Mouse (Mus musculus) MN1 (cell line): ENCODE measurements at regions not wholly inside any gene's neighbourhood (a gene's known extent, or its start where the extent isn't known, plus 50 kb on each side); places are given as distances from the start of the nearest gene placed in this dataset.

Source experiments
- DNase-seq: peaks from one replicate; pipeline ENCODE4 v3.0.0-alpha.2; 2016; ENCODE audit warnings: low spot score

DNA sequence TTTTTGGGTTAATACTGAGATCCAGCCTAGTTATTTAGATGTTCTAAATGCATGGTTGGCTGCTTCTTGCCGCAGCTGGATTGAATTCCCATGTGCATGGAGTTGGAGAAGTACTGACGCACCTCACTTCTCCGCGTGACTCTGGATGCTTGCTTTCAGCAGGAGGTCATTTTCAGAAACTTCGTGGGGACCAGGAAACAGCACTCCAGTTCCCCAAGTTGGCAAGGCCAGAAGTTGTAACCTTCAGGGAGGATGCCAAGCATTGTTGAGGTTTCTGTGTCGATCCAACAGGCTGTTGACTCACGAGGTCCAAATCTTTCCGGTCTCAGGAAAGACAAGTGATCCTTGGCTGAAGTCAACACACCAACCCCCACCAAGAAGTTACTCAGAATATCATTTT, 167.6 kb upstream of the Dpt start:
- no peak for DNase-seq

DNA sequence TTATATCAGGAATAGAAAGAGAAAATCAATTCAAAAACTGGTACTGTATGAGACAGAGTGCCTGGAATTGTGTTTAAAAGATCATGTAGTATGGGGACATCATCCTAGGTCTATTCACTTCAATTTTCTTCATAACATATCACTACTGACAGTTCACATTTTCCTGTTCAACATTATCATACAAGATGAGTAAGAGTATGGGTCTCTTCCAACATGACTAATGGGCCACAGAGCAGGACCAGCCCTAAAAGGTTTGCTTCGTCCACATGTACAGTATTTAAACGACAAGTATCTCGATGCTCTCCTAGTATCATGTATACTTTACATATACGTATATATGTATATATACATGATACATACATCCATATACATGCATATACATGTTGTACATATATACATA, 164.8 kb upstream of the Atp1b1 start:
- DNase-seq: no peak

DNA sequence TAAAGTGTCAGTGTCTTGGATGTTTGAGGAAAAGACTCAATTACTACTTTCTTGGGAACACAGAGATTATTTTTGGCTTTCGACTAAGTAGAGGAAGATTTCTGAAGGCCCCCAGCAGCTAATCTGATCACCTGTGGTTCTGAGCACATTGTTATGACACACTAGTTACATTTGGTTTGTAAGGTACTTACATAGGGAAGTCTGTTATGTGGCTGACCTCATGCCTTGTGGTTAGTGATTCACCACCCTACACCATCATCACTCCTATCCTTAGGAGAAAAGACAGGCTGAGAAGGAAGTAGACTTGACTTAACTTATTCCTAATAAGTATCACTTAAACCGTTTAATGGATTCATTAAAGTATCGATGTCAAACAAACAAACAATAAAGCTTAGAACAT, 164.3 kb upstream of the Atp1b1 start:
- DNase-seq: no peak

DNA sequence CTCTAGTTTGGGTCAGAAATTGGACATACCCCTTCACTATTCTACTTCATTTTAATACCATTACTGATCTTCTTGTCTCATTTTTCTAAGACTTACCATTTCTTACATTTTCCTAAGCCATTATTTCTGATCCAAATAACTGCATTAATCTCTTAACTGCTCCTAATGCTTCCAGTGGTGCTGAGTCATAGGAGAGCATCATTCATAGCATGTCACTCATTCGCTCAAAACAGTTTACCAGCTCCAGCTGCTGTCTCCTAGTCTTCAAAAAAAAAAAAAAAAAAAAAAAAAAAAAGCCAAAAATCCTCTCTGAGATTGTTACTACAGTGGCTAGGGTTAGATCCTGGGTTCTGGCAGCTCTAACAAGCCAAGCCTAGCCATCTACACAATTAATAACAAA, 162.0 kb upstream of the Atp1b1 start:
- no peak for DNase-seq

DNA sequence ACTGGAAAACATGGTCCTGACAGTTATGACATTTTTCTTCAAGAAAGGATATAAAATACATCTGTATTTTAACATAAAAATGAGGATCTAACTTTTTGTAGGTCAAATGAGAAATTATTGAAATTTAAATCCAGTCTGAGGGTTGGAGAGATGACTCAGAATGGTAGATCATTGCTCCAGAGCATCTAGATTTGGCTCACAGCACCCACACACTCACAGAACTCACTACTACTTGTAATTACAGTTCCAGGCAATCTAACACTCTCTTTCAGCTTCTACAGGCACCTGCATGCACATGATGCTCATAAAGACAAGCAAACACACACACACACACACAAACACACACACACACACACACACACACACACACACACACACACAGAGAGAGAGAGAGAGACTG, 159.7 kb upstream of the Atp1b1 start:
- DNase-seq: no peak

DNA sequence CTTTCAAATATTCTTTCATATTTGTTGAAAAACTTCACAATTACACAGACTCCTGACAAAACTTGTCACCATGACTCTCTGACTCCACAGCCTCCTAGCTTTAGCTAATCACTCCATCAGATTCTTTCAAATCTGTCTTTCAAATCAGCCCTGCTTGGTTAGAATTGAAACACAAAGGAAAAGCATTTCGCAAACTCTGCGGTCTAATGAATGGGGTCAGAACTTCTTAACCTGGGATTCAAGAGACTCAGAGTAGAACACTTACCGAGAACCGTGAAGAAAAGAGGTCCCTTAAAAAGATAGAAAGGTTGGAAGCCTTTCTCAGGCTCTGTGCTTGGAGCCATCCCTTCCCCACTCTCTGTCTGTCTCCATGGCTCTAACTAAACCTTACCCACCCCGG, 148.9 kb upstream of the Atp1b1 start:
- no peak for DNase-seq

DNA sequence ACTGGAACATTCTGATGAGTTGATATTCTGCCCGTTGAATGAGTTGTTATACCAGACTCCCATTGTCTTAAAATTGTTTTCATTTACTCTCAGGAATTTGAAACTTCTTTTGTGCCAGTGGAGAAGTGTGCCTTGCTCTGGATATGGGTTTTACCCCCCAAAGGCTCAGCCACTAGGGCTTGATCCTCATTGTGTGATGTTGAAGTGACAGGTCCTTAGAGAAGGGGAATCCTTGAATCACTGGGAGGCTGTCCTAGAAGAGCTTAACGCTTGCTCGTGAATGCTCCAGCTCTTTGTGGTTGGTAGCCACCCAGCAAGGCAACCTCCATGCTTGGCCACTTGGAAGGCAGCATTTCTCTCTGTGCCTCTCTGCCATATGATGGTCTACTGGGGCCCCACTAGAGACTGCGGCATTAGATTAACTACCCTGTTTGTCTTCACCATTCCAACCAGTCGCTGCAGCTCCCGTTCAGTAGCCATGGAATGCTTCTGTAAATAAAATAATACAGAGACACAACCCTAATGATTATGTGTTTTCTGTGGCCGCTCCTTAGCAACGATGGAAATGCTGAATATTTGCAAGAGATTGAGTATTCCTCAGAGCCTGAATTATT, 148.1 kb upstream of the Atp1b1 start:
- no peak for DNase-seq

DNA sequence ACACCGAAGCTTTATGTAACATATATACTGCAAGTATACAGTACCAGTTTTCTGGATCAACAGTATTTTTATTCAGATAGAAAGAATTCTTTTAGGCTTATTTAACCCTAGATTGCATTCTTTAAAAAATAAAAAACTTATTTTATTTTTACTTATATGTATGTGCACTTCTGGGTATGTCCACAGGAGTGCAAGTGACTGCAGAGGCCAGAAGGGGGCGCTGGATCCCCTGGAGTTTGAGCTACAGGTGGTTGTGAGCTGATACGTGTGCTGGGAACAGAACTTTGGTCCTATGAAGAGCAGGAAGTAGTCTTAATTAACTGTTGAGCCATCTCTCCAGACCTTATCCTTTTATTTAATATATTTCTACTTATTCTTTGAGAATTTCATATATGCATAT, 145.3 kb upstream of the Atp1b1 start:
- DNase-seq: no peak

DNA sequence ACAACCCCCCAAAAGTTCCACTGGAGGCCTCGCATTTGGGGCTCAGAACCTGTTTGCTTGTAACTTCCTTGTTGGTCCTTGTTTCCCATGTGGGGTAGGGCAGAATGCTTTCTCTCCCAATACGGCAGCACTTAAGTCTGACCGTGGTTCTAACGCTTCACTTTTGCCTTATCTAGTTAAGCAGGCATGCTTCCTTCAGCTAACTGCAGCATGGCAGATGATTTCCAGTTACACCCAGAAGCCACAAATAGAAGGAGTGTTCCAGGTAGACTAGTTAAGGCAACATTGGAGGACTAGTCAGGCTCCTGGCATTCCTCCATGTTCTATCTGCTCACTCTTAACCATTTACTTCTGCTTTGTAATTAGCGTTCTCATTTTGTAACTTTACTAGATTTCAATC, 144.4 kb upstream of the Atp1b1 start:
- DNase-seq: no peak

DNA sequence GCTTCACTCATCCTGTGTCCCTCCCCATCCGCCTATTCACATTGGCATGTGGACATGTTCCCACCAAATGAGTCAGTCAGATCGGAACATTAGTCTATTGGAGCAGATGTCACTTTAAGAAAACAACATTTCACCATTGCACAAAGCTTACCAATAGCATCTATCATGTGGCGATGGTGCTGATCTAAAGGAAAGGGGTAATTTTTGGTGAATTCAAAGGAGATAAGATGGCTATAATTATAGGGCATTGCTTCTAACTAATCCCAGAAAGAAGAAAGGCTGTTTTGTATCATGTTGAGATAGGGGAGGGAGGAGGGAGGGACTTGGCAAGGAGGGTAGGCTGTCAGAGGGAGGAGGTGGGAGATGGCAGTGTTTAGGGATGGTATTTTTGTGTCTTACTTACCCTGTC, 132.1 kb upstream of the Atp1b1 start:
- DNase-seq: no peak

DNA sequence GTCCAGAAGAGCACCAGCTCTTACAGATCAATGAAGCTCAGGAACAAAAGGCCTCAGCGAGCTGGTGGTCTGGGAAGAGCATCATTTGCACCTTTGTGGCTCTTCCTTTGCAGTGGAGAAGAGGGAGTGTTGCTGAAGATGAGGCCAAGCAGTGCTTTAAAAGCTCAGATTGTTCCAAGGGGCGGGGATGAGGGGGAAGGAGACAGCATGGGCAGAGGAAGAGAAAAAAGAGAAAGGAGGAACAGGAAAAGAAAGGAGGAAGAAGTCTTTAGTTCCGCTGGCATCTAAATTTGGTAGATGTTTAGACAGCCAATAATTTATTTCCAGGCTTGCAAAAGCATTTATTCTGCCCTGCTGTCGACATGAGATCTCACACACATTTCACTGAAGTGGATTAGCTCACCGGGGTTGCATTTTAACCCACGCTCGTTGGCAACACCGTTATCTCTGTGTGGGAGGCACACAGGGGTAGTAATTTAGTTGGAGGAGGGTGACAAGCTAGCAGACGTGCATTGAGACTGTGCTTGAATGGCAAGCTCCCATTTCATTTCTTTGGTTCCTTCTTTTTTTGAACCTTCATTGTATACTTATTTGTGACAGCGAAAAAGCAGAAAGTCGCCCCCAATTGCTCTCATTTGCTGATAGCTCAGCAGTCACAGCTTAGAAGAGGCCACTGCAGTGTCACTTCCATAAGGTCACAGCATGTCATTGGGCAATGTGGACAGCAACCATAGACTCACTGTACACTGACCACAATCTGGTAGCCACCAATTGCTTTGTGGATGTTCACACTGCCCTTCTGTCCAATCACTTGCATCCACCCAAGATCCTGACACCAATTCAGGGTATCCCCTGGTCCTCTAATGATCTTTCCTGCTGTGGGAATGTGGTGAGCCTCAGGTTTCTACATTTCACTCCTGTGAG, 128.2 kb upstream of the Atp1b1 start:
- no peak for DNase-seq

DNA sequence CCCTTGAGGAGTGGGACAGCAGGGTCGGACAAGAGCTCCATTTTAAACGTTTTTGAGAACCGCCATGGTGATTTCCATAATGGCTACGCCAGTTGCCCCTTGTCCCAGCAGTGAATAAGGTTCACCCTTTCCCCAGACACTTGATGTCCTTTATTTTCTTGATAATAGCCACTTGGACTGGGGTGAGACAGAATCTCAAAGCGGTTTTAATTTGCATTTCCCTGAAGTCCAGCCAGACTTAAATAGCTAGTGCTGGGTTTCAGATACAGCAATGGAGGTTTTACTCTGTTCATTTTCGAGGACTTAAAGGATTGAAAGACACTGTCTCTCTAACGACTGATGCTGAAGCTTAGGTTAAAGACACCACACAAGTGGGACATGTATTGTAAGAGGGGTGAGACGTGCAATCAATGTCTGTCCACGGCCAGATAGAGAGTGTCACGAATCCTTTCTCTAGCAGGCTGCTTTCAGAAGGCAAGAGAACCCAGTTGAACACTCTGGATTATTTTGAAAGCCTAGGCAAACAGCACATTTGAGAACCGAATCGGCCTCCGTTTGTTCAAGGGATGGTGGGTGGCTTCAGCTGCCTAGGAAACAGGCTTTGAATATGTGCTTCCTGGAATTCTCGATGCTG, 118.8 kb upstream of the Atp1b1 start:
- DNase-seq: no peak

DNA sequence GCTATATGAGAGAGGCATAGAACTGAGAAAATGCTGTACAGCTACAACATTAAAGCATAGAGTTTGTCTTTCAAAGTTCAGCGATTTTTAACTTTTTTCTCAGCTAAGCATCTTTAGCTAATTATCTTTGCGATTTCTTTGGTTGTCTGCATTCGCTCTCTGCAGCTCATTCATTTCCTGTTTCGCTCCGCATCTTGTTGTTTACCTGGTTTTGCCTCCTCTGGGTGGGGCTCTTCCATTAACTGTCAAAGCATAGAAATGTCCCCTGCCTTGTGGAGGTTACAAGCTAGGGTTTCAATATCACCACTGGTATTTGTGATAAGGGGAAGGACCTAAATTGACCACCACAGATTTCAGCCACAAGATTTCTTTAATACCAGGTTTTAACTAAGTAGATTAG, 115.5 kb upstream of the Atp1b1 start:
- DNase-seq: no peak

DNA sequence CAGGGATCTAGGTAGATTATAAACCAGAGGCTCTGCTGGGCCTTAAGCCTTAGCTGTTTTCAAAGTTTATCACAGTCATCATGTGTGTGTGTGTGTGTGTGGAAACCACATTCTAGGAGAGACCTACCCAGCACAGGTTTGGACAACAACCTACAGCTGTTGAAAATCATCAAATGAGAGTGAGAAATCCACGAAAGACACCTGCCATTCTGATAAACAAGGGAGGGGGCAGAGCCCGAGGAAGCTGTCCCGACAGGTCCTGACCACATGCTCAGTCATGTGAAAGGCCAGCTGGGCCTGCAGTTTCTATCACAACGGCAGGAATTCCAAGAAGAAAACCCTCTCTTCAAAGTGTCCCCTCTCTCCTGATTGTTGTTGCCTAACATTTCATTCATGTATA, 114.0 kb upstream of the Atp1b1 start:
- DNase-seq: no peak

DNA sequence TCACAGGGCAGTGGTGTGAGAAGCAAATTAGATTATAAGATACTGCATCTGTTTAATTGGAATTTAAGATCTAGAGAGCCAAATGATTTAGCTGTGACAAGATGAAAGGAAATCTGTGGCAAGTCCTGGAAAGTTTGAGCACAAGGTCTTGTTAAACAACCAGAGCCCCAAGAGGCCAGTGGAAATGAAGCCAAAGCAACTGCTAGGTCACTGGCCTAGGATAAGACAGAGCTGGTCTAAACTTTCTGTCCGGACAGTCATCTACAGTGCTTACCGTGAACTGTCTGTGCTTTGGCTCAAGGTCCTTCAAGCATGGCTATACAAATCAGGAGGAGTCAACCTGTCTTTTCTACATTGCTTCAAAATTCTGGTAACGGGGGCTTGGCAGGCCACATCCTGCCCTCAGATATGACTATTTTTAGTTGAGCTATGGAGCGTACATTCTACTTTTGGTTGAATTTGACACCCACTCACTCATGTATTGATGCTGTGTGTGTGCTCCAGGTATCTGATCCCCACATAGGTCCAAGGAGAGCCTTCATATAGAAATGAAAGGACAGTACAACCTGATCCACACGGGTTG, 113.4 kb upstream of the Atp1b1 start:
- DNase-seq: no peak

DNA sequence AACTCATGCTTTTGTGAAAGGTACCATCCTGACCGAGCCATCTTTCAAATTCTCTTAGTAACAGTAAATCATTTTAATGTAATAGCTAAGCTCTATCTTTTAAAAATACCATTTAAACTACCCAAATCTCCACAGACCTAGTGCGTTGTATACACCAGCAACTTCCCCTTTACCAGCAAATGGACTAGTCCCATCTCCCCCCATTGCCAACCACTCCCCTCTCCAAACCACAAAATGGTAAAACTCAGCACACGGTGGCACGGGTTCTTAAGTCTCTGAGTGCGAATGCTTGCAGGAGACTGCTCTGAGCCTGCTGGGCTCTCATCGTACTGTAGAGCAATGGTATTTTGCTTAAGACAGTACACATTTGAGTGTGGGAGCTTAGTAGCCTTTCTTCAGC, 106.7 kb upstream of the Atp1b1 start:
- DNase-seq: no peak

DNA sequence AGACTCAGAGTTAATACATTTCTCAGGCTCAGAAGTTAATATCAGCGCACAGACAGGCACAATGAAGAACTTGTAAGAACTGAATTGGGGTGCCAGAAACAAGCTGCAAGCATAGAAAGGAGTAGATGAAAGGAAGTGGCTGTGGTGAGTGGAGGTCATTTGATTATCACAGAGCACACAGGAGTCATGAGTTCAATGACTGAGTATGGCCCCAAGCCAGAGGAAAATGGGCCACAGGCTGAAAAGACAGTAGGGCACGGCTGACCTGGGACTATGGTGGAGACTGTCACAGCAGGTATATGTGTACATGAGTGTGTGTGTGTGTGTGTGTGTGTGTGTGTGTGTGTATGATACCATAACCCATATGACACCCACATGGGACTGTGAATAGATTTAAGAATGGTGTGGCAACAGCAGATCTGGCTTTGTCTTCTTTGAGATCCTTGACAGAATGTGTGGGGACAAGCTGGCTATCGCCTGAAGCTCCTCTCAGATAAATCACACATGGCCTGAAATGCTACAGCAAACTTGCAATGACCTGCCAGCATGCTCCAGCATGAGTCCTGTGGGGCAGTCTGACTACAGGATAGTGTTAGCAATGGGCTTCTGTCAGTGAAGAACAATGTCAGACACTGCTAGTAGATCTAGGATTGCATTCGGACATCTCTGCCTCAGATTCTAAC, 101.5 kb upstream of the Atp1b1 start:
- no peak for DNase-seq

DNA sequence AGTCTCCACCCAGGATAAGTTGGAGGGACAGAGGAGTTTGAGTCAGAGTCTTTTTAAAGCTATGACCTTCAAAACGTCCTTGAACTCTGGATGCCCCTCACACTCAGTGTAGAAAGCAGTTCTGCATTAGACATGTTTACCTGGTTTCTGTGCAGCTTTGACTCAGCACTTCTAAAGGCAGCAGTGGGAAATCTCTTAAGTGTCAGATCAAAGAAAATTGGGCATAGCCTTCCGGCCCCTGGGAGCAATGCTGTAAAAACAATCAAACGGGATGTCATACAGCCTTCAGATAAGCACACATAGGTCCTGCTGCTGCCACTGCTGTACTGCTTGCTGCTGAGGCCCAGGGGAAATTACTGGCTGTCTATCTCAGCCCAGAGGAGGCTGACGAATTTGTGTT, 94.5 kb upstream of the Atp1b1 start:
- peak; percentile 17 for DNase-seq

DNA sequence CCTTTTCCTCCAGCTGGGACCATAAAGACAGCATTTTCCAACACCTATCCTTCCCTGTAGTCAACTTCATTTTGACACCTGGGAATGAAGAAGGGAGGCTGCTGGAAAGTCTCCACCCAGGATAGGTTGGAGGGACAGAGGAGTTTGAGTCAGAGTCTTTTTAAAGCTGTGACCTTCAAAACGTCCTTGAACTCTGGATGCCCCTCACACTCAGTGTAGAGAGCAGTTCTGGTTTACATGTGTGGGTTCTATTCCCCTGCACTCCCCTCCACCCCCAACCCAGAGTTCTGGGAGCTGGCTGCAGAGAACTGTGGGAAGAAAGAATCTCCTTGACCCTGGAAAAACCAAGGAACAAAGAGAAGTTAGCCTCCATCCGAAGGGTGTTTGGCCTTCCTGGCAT, 92.9 kb upstream of the Atp1b1 start:
- DNase-seq: no peak

DNA sequence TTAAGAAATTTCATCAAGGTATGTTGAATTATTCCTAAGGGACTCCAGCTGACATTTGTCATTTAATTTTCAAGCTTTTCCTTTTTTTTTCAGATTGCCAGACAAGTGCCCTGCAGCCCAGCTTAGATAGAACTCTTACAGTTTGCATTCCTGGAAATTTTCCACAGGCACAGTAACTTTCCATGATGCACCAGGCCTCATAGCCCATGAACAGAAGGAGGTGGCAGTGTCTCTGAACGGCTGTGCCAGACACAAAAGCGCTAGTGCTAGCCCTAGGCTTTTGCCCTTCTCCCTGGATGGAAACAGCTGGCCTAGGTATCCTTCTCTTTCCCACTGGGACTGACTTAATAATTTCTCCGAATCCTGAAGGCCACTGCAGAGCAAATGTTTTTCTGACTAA, 92.4 kb upstream of the Atp1b1 start:
- no peak for DNase-seq

DNA sequence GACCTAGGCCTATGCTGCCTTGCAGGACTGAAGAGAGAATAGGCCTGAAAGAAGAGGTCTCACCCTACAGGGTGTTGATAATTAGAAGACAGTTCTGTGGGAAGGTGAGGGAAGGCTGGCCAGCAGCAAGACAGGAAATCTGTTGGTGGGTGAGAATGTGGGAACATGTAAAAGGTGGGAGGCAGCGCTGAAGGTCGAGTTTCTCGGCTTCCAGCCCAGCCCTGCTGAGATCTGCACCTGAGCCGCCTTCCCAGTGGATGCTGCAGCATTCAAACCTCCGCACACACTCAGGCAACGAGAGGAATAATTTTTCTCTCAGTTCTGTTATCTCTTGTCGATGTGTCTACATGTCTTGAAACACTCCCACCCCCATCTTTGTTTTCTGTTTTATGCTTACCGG, 89.9 kb upstream of the Atp1b1 start:
- DNase-seq: no peak

DNA sequence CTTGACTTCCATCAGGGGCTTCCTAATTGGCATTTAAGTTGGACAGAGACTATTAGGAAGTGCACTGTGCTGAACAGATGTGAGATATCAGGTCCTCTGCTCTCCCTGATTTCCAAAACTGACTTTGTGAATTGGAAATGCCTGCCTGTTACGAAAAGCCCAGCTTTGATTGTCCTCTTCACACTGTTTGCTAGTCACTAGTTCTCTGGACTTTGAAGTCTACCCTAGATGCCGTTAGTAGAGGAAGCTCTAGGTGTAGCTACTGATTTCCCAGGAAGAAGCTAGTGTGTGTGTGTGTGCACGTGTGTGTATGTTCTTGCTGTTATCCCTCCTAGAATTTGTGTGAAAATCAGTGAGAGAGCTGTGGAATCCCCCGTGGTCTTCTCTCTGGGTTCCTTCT, 87.7 kb upstream of the Atp1b1 start:
- peak; percentile 23 for DNase-seq
